Mouse (Mus musculus) ES-E14 (cell line): ENCODE data around the gene Rab2b.

Source experiments
- CHD2 ChIP-seq: IDR thresholded peaks from 2 replicates; pipeline ENCODE4 v1.6.1; 2014; ENCODE audit warnings: mild to moderate bottlenecking, low read depth, low read length, inconsistent platforms
- HCFC1 ChIP-seq: IDR thresholded peaks from 2 replicates; pipeline ENCODE4 v1.6.1; 2012; ENCODE audit warnings: low read length, inconsistent platforms, borderline replicate concordance; ENCODE audit not compliant: insufficient read depth
- MAFK ChIP-seq: IDR thresholded peaks from 2 replicates; pipeline ENCODE4 v1.6.1; 2014; ENCODE audit warnings: mild to moderate bottlenecking, low read depth, low read length, inconsistent platforms; ENCODE audit not compliant: insufficient read depth
- ZNF384 ChIP-seq: IDR thresholded peaks from 2 replicates; pipeline ENCODE4 v1.6.1; 2012; ENCODE audit warnings: low read depth, low read length, inconsistent platforms

- TF ChIP-seq MAFK = no peak
- TF ChIP-seq ZNF384 = no peak
- TF ChIP-seq CHD2 = no peak
- TF ChIP-seq HCFC1 = no peak
Observed at GRCm38 (mm10) chr14:52316441-52317225, 37.3 kb upstream of the Rab2b start.
